Mouse (Mus musculus): ENCODE measurements around the gene Pla2g16.

The Pla2g16 gene

GRCm38 (mm10) chr19:7557328-7557822 lies at the start of gene Pla2g16:
Gene Pla2g16 (plus strand): TSS chr19:7557459.
- in situ Hi-C loops (cut with MboI; ENCODE audit: low pct_unique_long_range_greater_than_20kb in 1 of 2, low sequenced_read_pairs in 2 of 2, unreplicated experiment in 1 of 2) = no loop called here

- in situ Hi-C loops (cut with MboI; ENCODE audit: low pct_unique_long_range_greater_than_20kb in 1 of 2, low sequenced_read_pairs in 2 of 2, unreplicated experiment in 1 of 2) = no loop called here
These were observed 49.2 kb upstream of the Pla2g16 start for GRCm38 (mm10) chr19:7508026-7508425.

GRCm38 (mm10) chr19:7516437-7516836 lies 40.8 kb upstream of the Pla2g16 start:
- in situ Hi-C loops (cut with MboI; ENCODE audit: low pct_unique_long_range_greater_than_20kb in 1 of 2, low sequenced_read_pairs in 2 of 2, unreplicated experiment in 1 of 2) = no loop called here

GRCm38 (mm10) chr19:7521619-7522018 lies 35.6 kb upstream of the Pla2g16 start:
- in situ Hi-C loops (cut with MboI; ENCODE audit: low pct_unique_long_range_greater_than_20kb in 1 of 2, low sequenced_read_pairs in 2 of 2, unreplicated experiment in 1 of 2) = no loop called here

GRCm38 (mm10) chr19:7522856-7523255 lies 34.4 kb upstream of the Pla2g16 start:
- in situ Hi-C loops (cut with MboI; ENCODE audit: low pct_unique_long_range_greater_than_20kb in 1 of 2, low sequenced_read_pairs in 2 of 2, unreplicated experiment in 1 of 2) = no loop called here

GRCm38 (mm10) chr19:7523292-7523691 lies 34.0 kb upstream of the Pla2g16 start:
- in situ Hi-C loops (cut with MboI; ENCODE audit: low pct_unique_long_range_greater_than_20kb in 1 of 2, low sequenced_read_pairs in 2 of 2, unreplicated experiment in 1 of 2) = no loop called here

GRCm38 (mm10) chr19:7523781-7524180 lies 33.5 kb upstream of the Pla2g16 start:
- in situ Hi-C loops (cut with MboI; ENCODE audit: low pct_unique_long_range_greater_than_20kb in 1 of 2, low sequenced_read_pairs in 2 of 2, unreplicated experiment in 1 of 2) = no loop called here

GRCm38 (mm10) chr19:7524879-7525278 lies 32.4 kb upstream of the Pla2g16 start:
- in situ Hi-C loops (cut with MboI; ENCODE audit: low pct_unique_long_range_greater_than_20kb in 1 of 2, low sequenced_read_pairs in 2 of 2, unreplicated experiment in 1 of 2) = no loop called here

GRCm38 (mm10) chr19:7528639-7529428 lies 28.4 kb upstream of the Pla2g16 start:
- in situ Hi-C loops (cut with MboI; ENCODE audit: low pct_unique_long_range_greater_than_20kb in 1 of 2, low sequenced_read_pairs in 2 of 2, unreplicated experiment in 1 of 2) = no loop called here

- in situ Hi-C loops (cut with MboI; ENCODE audit: low pct_unique_long_range_greater_than_20kb in 1 of 2, low sequenced_read_pairs in 2 of 2, unreplicated experiment in 1 of 2) = loop anchor here (5.0 to 10.0 kb wide), 2 partner anchors 65 to 73 kb away; partner anchors contain the start of gene Lgals12 (in 1 of the 2)
These were observed 25.4 kb upstream of the Pla2g16 start for GRCm38 (mm10) chr19:7531906-7532305.

GRCm38 (mm10) chr19:7533891-7534290 lies 23.4 kb upstream of the Pla2g16 start:
- in situ Hi-C loops (cut with MboI; ENCODE audit: low pct_unique_long_range_greater_than_20kb in 1 of 2, low sequenced_read_pairs in 2 of 2, unreplicated experiment in 1 of 2) = loop anchor here (5.0 to 10.0 kb wide), 2 partner anchors 63 to 71 kb away; partner anchors contain the start of gene Lgals12 (in 1 of the 2)

- in situ Hi-C loops (cut with MboI; ENCODE audit: low pct_unique_long_range_greater_than_20kb in 1 of 2, low sequenced_read_pairs in 2 of 2, unreplicated experiment in 1 of 2) = no loop called here
These were observed 8.3 kb upstream of the Pla2g16 start for GRCm38 (mm10) chr19:7548924-7549323.

- in situ Hi-C loops (cut with MboI; ENCODE audit: low pct_unique_long_range_greater_than_20kb in 1 of 2, low sequenced_read_pairs in 2 of 2, unreplicated experiment in 1 of 2) = no loop called here
These were observed 5.5 kb upstream of the Pla2g16 start for GRCm38 (mm10) chr19:7551550-7552300.

GRCm38 (mm10) chr19:7552301-7552673 lies 5.0 kb upstream of the Pla2g16 start:
- in situ Hi-C loops (cut with MboI; ENCODE audit: low pct_unique_long_range_greater_than_20kb in 1 of 2, low sequenced_read_pairs in 2 of 2, unreplicated experiment in 1 of 2) = no loop called here

- in situ Hi-C loops (cut with MboI; ENCODE audit: low pct_unique_long_range_greater_than_20kb in 1 of 2, low sequenced_read_pairs in 2 of 2, unreplicated experiment in 1 of 2) = no loop called here
These were observed 3.8 kb upstream of the Pla2g16 start for GRCm38 (mm10) chr19:7553441-7553840.

- in situ Hi-C loops (cut with MboI; ENCODE audit: low pct_unique_long_range_greater_than_20kb in 1 of 2, low sequenced_read_pairs in 2 of 2, unreplicated experiment in 1 of 2) = no loop called here
These were observed 2.4 kb upstream of the Pla2g16 start for GRCm38 (mm10) chr19:7554881-7555280.

GRCm38 (mm10) chr19:7556641-7557040 lies 618 bp upstream of the Pla2g16 start:
- in situ Hi-C loops (cut with MboI; ENCODE audit: low pct_unique_long_range_greater_than_20kb in 1 of 2, low sequenced_read_pairs in 2 of 2, unreplicated experiment in 1 of 2) = no loop called here

GRCm38 (mm10) chr19:7557844-7558243 lies 585 bp downstream of the Pla2g16 start:
- in situ Hi-C loops (cut with MboI; ENCODE audit: low pct_unique_long_range_greater_than_20kb in 1 of 2, low sequenced_read_pairs in 2 of 2, unreplicated experiment in 1 of 2) = no loop called here

GRCm38 (mm10) chr19:7558675-7559074 lies 1.4 kb downstream of the Pla2g16 start:
- in situ Hi-C loops (cut with MboI; ENCODE audit: low pct_unique_long_range_greater_than_20kb in 1 of 2, low sequenced_read_pairs in 2 of 2, unreplicated experiment in 1 of 2) = no loop called here
